Mouse (Mus musculus) embryonic fibroblast, embryonic 13.5 days (primary cell): Measurements from ENCODE around the gene Plxdc2.

Experiments
- CTCF ChIP-seq: IDR thresholded peaks from 2 replicates; pipeline ENCODE4 v1.5.1; 2011; ENCODE audit warnings: mild to moderate bottlenecking, control low read depth, low read length, moderate library complexity, borderline replicate concordance; ENCODE audit not compliant: insufficient read depth
- POLR2A ChIP-seq: IDR thresholded peaks from 2 replicates; pipeline ENCODE4 v1.6.1; 2011; ENCODE audit warnings: low read depth, mild to moderate bottlenecking, control low read depth, low read length, moderate library complexity

- TF ChIP-seq CTCF (no peak), POLR2A (no peak)
These were observed 91.8 kb downstream of the Plxdc2 start for GRCm38 (mm10) chr2:16447936-16448335.
